Mouse (Mus musculus) intestine, embryonic 14.5 days (tissue): Measurements from ENCODE around the gene Vipr1. TPM values are rescaled to one million over a fixed set of nuclear protein-coding genes. Genes with fewer than 3 reads are reported as not detected.

Experiments
- ATAC-seq: fragments of 200-750 bp; cut with Nextera tagmentation; replicated peaks from 2 replicates; pipeline ENCODE4 v1.8.0; 2017; ENCODE audit warnings: low read depth, moderate number of reproducible peaks, moderate TSS enrichment, moderate library complexity; ENCODE audit not compliant: low FRiP score, low TSS enrichment
- DNase-seq: peaks from one replicate; pipeline ENCODE4 v3.0.0-alpha.2; 2018; ENCODE audit warnings: low spot score
- H3K27ac ChIP-seq: fragments of 300-500 bp; sonication (generic); 2 replicates; pipeline ENCODE4 v1.5.1; 2014; ENCODE audit warnings: low read depth, mild to moderate bottlenecking, control low read depth
- H3K27me3 ChIP-seq: fragments of 300-500 bp; sonication (generic); replicated peaks from 2 replicates; pipeline ENCODE4 v1.6.1; 2014; ENCODE audit warnings: low read length, control low read depth; ENCODE audit not compliant: control insufficient read depth, insufficient read depth
- H3K36me3 ChIP-seq: fragments of 300-500 bp; sonication (generic); 2 replicates; pipeline ENCODE4 v1.6.1; 2014; ENCODE audit warnings: low read length, control low read depth; ENCODE audit not compliant: control insufficient read depth, insufficient read depth
- H3K4me1 ChIP-seq: fragments of 300-500 bp; sonication (generic); replicated peaks from 2 replicates; pipeline ENCODE4 v1.6.1; 2014; ENCODE audit warnings: low read length, control low read depth, mixed read lengths; ENCODE audit not compliant: control insufficient read depth, insufficient read depth
- H3K4me2 ChIP-seq: fragments of 300-500 bp; sonication (generic); 2 replicates; pipeline ENCODE4 v1.6.1; 2014; ENCODE audit warnings: low read length
- H3K4me3 ChIP-seq: fragments of 300-500 bp; sonication (generic); 2 replicates; pipeline ENCODE4 v1.5.1; 2014; ENCODE audit warnings: low read depth, low read length, control low read depth, mixed read lengths
- H3K9ac ChIP-seq: fragments of 300-500 bp; sonication (generic); 2 replicates; pipeline ENCODE4 v1.6.1; 2014; ENCODE audit warnings: mild to moderate bottlenecking, low read length
- H3K9me3 ChIP-seq: fragments of 300-500 bp; sonication (generic); 2 replicates; pipeline ENCODE4 v1.6.1; 2016; ENCODE audit warnings: low read length, control low read depth; ENCODE audit not compliant: control insufficient read depth
- WGBS: fragments of 180-500 bp; shearing (Covaris S2); extraction: QIAGEN DNeasy Blood & Tissue Kit; methylation state at CpG from one replicate; pipeline ENCODE4 v1.1.7; 2014; 5-methylcytosine and 5-hydroxymethylcytosine counted together
- polyA plus RNA-seq: library from polyadenylated mRNA; unstranded; fragments of >200 nt; fragmentation: Nextera tagmentation; extraction: Ambion mirVana; gene quantifications from 2 replicates; pipeline ENCODE4 v1.2.1, GENCODE M21; 2014

The Vipr1 gene
- polyA plus RNA-seq, 1 experiment from 2014 or later = 5.9 TPM

DNA sequence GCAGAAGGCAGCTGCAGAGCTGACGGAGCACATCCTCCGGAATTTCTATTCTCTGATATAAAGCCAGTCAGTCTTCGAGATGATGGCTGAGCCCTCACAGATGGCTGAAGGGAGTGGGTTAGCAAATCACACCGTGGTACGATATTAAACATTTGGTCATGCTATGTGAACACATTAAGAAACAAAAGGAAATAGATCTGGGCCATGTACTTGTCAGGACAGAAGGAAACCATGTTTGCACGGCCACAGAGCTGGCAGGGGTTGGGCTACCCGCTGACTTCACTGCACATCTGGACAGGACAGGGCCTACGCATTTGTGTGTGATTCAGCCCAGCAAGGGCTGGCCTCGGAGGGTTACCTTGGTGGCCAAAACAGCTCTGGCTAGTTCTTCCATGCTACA, 54.1 kb downstream of the Vipr1 start:
- Histone ChIP-seq H3K4me3 (no peak overlapping the region), H3K4me2 (no peak overlapping the region), H3K36me3 (peaks cover 19% of the 10 kb centered on the region), H3K27ac (no peak overlapping the region), H3K4me1 (no peaks in the 10 kb centered on the region), H3K27me3 (no peaks in the 10 kb centered on the region), H3K9ac (no peak overlapping the region), H3K9me3 (no peaks in the 10 kb centered on the region)
- ATAC-seq = no peak
- DNase-seq = no peak
- 89% methylated on average over 9 of the region's 9 CpGs for WGBS

DNA sequence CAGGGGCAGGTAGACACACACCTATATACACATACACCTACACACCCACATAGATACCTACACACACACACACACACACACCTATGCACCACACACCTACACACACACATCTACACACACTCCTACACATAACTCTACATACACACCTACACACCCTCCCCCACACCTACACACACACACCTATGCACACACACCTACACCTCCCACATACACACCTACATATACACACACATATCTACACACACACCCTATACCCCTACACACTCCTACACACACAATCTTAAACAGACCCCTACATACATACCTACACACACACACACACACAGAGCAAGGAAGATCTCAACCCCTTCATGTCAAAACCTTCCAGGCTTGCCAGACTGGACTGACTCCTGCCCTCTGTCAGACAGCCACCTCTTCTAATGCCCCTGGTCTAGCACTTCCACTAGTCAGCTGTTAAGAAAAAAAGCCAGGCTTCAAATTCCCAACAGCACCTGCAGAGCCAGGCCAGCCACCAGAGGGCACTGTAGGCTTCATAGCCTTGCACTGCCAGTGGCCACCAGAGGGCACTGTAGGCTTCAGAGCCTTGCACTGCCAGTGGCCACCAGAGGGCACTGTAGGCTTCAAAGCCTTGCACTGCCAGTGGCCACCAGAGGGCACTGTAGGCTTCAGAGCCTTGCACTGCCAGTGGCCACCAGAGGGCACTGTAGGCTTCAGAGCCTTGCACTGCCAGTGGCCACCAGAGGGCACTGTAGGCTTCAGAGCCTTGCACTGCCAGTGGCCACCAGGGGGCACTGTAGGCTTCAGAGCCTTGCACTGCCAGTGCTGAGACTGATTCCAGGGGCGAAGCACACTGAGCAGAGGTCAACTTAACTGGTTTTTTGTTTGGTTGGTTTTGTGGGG, 54.9 kb downstream of the Vipr1 start:
- ATAC-seq (no peak), DNase-seq (no peak)
- WGBS = 88% methylated on average over 1 of the region's 1 CpGs

DNA sequence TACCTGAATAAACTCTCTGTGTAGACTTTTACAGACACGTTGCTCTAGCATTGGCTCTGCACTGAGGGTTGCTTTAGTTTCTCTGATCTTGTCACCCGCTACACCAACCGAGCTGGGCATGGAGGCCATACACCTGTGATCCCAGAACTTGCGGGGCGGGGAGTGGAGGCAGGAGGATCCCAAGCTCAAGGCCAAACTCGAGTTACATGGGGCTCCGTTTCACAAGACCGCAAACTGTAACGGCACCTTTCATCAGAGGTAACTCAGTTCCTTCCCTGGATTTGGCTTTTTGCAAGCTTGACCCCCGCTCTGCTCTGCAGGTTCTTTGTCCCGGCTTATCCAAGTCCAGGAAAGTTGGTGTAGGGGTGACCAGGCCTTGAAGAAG, 61.7 kb downstream of the Vipr1 start:
- WGBS = 31% methylated on average over 11 of the region's 11 CpGs
- Histone ChIP-seq H3K4me3 (peak overlapping the region; percentile 70), H3K36me3 (no peaks in the 10 kb centered on the region; the same call in 1 of the 2 replicates), H3K9me3 (no peaks in the 10 kb centered on the region), H3K9ac (peak overlapping the region; percentile 64), H3K4me2 (peak overlapping the region; percentile 77), H3K27ac (no peak overlapping the region), H3K27me3 (no peaks in the 10 kb centered on the region), H3K4me1 (peaks cover 15% of the 10 kb centered on the region)
- DNase-seq (no peak), ATAC-seq (no peak)

More for the DNA sequence above, 54.9 kb downstream of the Vipr1 start:
- Histone ChIP-seq H3K27ac (no peak overlapping the region), H3K4me2 (no peak overlapping the region), H3K4me3 (no peak overlapping the region), H3K9me3 (no peaks in the 10 kb centered on the region), H3K4me1 (no peaks in the 10 kb centered on the region), H3K9ac (no peak overlapping the region), H3K36me3 (peaks cover 11% of the 10 kb centered on the region), H3K27me3 (no peaks in the 10 kb centered on the region)

DNA sequence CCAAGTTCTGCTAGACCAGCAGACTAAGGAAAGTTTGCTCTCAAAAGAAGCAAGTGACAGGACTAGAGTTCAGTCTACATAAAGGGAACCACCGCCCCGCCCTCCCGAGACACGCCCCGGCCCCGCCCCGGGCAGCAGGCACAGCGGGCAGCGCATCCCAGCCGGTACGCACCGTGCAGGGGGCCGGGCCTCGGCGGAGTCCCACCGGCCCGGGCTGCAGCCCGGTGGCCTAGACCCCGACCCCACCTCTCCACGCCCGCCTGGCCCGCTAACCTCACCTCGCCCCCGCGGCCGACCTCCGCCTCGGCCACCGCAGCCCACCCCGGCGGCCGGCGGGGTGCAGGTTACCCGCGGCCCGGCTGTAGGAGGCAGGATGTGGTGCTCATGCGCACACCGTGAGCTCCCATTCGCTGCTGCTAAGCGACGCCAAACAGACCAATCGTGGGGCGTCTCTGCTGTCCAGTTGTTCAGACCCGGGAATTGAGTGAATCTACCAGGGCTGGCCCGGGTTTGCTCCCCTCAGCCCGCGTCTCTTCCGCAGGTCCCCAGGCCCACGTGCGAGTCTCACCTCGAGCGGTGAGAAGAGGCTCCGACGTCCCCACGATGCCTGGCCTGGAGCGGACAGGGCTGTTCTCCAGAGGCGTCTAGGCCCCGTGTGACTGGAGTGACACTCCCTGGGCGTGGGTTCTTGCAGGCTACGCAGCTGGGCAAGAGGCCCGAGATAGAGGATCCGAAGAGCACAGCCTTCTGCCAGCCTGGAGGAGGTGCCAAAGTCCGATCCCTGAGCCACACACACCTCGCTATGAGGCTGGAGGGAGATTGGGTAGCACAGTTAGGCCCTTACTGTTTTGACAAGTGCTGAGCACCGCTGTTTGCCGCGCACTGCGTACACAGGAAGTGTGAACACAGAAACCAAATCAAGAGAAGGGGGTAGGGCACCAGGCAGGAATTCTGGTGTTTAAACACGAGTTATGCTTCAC, 62.4 kb downstream of the Vipr1 start, which contains the start of gene Sec22c:
TSS of gene Sec22c (minus strand) at position 845 of the 980 bp plus-strand sequence.
- DNase-seq (peak; percentile 92), ATAC-seq (peak; percentile 98)
- H3K4me1 ChIP-seq = peaks cover 18% of the 10 kb centered on the region
- peak within 1 kb of the TSS; percentile 55 for H3K27ac ChIP-seq
- peak within 1 kb of the TSS; percentile 77 for H3K4me2 ChIP-seq
- peak within 1 kb of the TSS; percentile 70 for H3K4me3 ChIP-seq
- H3K9ac ChIP-seq = peak within 1 kb of the TSS; percentile 64
- H3K27me3 ChIP-seq = no peaks in the 10 kb centered on the region
- WGBS = under 1% methylated on average over 69 of the region's 69 CpGs
- no peaks in the 10 kb centered on the region for H3K9me3 ChIP-seq
- no peaks in the 10 kb centered on the region; the same call in 1 of the 2 replicates for H3K36me3 ChIP-seq

DNA sequence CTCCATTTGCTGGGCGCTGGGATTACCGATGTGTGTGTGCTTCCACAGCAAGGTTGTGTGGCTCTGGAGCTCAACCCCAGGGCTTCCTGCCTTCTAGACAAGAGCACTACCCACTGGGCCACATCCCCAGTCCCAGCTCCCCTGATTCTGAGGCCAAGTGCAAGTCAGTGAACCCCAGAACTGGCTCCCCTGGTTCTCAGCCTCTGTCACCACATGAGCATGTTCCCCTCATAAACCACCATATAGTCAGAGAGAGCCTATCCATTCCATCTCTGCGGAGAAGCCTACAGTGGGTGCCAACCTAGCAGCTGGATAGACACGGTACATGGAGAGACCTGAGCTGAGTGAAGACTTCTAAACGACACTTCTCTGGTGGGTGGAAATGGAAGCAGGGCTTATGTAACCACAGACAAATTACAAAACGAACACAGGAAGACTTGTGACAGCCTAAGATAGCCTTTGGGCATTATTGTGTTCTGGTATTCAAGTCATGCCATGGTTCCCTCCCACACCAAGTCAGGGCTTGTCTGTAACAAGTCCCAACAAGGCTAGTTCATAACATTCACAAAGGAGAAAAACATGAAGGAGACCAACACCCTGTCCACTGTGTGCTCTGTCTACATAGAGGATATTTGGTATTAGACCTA, 63.6 kb downstream of the Vipr1 start:
- Histone ChIP-seq H3K27me3 (no peaks in the 10 kb centered on the region), H3K9ac (no peak overlapping the region), H3K9me3 (no peaks in the 10 kb centered on the region), H3K4me1 (peaks cover 24% of the 10 kb centered on the region), H3K36me3 (no peaks in the 10 kb centered on the region), H3K4me2 (no peak overlapping the region), H3K27ac (no peak overlapping the region), H3K4me3 (no peak overlapping the region)
- no peak for ATAC-seq
- 77% methylated on average over 6 of the region's 6 CpGs for WGBS
- DNase-seq = no peak

DNA sequence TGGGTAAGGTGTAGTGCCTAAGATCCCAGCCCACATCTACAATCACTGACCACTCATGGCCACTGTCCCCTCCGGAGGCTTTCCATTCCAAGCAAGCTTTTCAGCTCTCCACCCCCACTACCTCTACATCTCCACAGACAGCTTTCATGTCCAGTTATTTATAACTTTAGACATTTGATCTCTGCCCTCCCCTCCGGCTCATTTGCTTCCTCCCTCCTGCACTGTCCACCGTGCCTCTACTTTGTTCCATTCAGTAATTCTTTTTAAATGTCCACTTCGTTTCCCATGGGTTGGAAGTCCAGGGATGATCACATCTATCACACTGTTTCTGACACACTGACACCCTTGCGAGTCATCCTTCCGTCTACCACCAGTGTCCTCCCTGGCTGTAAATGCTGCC, 65.3 kb downstream of the Vipr1 start:
- WGBS = 53% methylated on average over 6 of the region's 6 CpGs
- no peak overlapping the region for H3K9ac ChIP-seq
- ATAC-seq (no peak), DNase-seq (no peak)
- H3K27ac ChIP-seq = no peak overlapping the region
- H3K36me3 ChIP-seq = peaks cover 5% of the 10 kb centered on the region
- H3K4me2 ChIP-seq = no peak overlapping the region
- H3K4me3 ChIP-seq = no peak overlapping the region
- H3K4me1 ChIP-seq = peaks cover 29% of the 10 kb centered on the region
- H3K27me3 ChIP-seq = no peaks in the 10 kb centered on the region
- H3K9me3 ChIP-seq = no peaks in the 10 kb centered on the region

DNA sequence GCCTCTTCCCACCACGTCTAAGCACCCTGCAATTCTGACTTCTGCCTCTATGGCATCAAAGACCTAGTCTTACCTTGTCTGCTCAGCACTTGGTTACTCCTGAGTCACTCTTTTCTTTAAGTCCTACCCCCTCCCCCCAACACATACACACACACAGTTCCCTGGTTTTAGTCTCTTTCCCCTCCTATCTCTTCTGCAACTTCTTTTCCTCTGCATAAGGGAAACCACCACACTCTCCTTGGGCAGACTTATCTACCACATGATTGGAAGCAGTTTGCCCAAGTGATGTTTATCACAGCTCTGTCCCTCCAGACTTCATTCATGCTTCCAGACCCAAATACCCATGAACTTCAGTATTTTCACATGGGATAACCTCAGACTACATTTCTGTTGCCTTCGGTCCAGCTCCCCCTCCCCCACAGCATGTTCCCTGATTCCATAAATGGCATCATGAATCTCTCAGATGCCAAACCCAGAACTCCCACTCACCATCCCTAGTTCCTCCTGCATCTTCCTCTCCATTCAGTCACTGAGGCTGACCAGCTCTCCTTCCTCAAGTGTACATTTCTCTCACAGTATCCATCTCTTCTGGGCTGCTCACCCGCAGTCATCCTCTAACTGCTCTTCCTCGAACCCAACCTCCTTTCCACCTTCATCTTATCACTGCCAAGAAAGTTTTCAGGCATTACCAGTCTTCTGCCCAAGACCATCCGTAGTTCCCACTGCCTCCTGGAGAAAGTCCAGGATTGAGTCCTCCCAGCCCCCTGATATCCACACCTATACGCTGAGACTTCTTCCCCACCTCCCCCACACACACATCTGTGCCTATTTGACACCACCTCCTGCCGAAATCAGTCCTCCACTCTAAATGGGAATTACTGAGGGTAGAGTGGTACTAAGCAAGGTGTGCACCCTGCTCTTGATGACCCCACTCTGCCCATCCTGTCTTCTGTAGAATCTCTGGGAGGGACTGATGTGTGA, 66.3 kb downstream of the Vipr1 start:
- 65% methylated on average over 7 of the region's 7 CpGs for WGBS
- Histone ChIP-seq H3K27ac (no peak overlapping the region), H3K4me2 (no peak overlapping the region), H3K9me3 (no peaks in the 10 kb centered on the region), H3K36me3 (peaks cover 14% of the 10 kb centered on the region), H3K27me3 (no peaks in the 10 kb centered on the region), H3K9ac (no peak overlapping the region), H3K4me3 (no peak overlapping the region), H3K4me1 (peaks cover 27% of the 10 kb centered on the region)
- DNase-seq (no peak), ATAC-seq (no peak)
